Comparison of ENCODE assay signal across 10 mouse cellular contexts in the genomic region with DNA sequence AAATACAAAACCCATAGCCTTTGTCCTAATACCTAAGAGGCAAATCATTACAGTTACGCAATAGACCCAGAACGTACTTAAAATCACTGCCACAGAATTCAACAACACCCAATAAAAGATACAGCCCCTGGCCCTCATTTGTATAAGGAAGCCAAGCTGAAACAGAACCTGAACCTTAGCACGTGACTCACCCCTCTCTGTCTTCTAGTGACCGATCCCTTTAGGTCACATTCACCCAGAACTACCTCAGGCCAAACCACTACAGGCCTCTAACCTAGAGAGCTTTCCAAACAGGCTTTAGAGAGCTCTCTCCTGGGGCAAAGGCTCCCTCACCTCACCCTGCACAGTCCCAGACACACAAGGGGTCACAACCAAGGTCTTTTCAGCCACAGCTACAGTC. TPM values are rescaled to one million over a fixed set of nuclear protein-coding genes. Genes with fewer than 3 reads are reported as not detected.
DNase-seq lines count a peak whose midpoint lies in the region; ATAC-seq lines count a peak whose summit lies in the region.
"Had no signal": no experiment of that assay in that cellular context is flagged by ENCODE, and none has a peak within 500 bp of the region (broad histone marks: within the 10 kb centered on the region; RNA-seq: fewer than 3 reads in every experiment).

No protein-coding gene starts in this region.

- H3K27me3 ChIP-seq in embryonic facial prominence, embryonic 14.5 days (replicated peaks; ENCODE audit: control insufficient read depth, insufficient read depth, low read length): no peaks in the 10 kb centered on the region
- no peaks in the 10 kb centered on the region for H3K27me3 ChIP-seq in embryonic facial prominence, embryonic 10.5 days (replicated peaks; ENCODE audit: low read depth, poor library complexity, severe bottlenecking)
- no peaks in the 10 kb centered on the region for H3K27me3 ChIP-seq in heart, embryonic 11.5 days (ENCODE audit: control insufficient read depth, insufficient read depth, low read length)
- H3K27me3 ChIP-seq in liver, embryonic 12.5 days (replicated peaks): no peaks in the 10 kb centered on the region

- no peaks in the 10 kb centered on the region for H3K36me3 ChIP-seq in embryonic facial prominence, embryonic 14.5 days (ENCODE audit: control insufficient read depth, insufficient read depth, low read length)
- H3K36me3 ChIP-seq in embryonic facial prominence, embryonic 10.5 days (replicated peaks): peaks cover 5% of the 10 kb centered on the region; the same call in 1 of the 2 replicates
- H3K36me3 ChIP-seq in heart, embryonic 11.5 days (ENCODE audit: control insufficient read depth, insufficient read depth, low read length): no peaks in the 10 kb centered on the region
- H3K36me3 ChIP-seq in liver, embryonic 12.5 days: peaks cover 39% of the 10 kb centered on the region

- ATAC-seq in embryonic facial prominence, embryonic 14.5 days (ENCODE audit: low read depth): no peak
- ATAC-seq in heart, embryonic 11.5 days (replicated peaks; ENCODE audit: insufficient number of reproducible peaks, low FRiP score, low TSS enrichment): no peak
- ATAC-seq in liver, embryonic 12.5 days: no peak

- H3K27ac ChIP-seq in embryonic facial prominence, embryonic 14.5 days (replicated peaks; ENCODE audit: low read depth, low read length): 0 out of 2 replicates have a peak overlapping the region, but pooled peaks have one; percentile 2
- H3K27ac ChIP-seq in embryonic facial prominence, embryonic 10.5 days (replicated peaks): no peak overlapping the region
- peak overlapping the region; percentile 75 for H3K27ac ChIP-seq in heart, embryonic 11.5 days (ENCODE audit: low read depth, low read length)
- H3K27ac ChIP-seq in liver, embryonic 12.5 days: peak overlapping the region; percentile 98
- H3K27ac ChIP-seq: hindbrain, embryonic 10.5 days had no signal

- 81% methylated on average over 4 of the region's 4 CpGs for WGBS in embryonic facial prominence, embryonic 14.5 days
- WGBS in embryonic facial prominence, embryonic 10.5 days: 88% methylated on average over 4 of the region's 4 CpGs
- WGBS in heart, embryonic 11.5 days (ENCODE audit: insufficient replicate concordance): 77% methylated on average over 4 of the region's 4 CpGs
- WGBS in liver, embryonic 12.5 days (ENCODE audit: insufficient replicate concordance): 63% methylated on average over 4 of the region's 4 CpGs

- no peak overlapping the region for H3K4me2 ChIP-seq in embryonic facial prominence, embryonic 14.5 days (ENCODE audit: low read depth, low read length)
- H3K4me2 ChIP-seq in heart, embryonic 11.5 days: peak overlapping the region; percentile 24
- peak overlapping the region; percentile 92 for H3K4me2 ChIP-seq in liver, embryonic 12.5 days

- DNase-seq in embryonic facial prominence, embryonic 14.5 days (ENCODE audit: low spot score): no peak
- no peak for DNase-seq in embryonic facial prominence, embryonic 10.5 days (ENCODE audit: low spot score)
- peak; percentile 55 for DNase-seq in 3T3-L1 (ENCODE audit: low read depth, low spot score)
- DNase-seq in cerebellum, postnatal 10 days: no peak
- DNase-seq in gastrocnemius, adult 8-10 months (ENCODE audit: low spot score in 2 of 2): no peak
- no peak for DNase-seq in gastrocnemius, postnatal 10 days
- DNase-seq: cerebellum, adult 2 months had no signal

- no peaks in the 10 kb centered on the region for H3K9me3 ChIP-seq in embryonic facial prominence, embryonic 14.5 days (ENCODE audit: control insufficient read depth, low read length)
- no peaks in the 10 kb centered on the region for H3K9me3 ChIP-seq in embryonic facial prominence, embryonic 10.5 days
- H3K9me3 ChIP-seq in heart, embryonic 11.5 days (replicated peaks; ENCODE audit: control insufficient read depth, low read length): no peaks in the 10 kb centered on the region
- H3K9me3 ChIP-seq in liver, embryonic 12.5 days (replicated peaks): no peaks in the 10 kb centered on the region
- H3K9me3 ChIP-seq: hindbrain, embryonic 10.5 days had no signal

- H3K4me1 ChIP-seq in embryonic facial prominence, embryonic 14.5 days (ENCODE audit: control insufficient read depth, insufficient read depth, low read length): peaks cover 57% of the 10 kb centered on the region
- peaks cover 48% of the 10 kb centered on the region for H3K4me1 ChIP-seq in embryonic facial prominence, embryonic 10.5 days
- peaks cover 87% of the 10 kb centered on the region for H3K4me1 ChIP-seq in heart, embryonic 11.5 days (ENCODE audit: control insufficient read depth, insufficient read depth, low read length)
- peaks cover 98% of the 10 kb centered on the region for H3K4me1 ChIP-seq in liver, embryonic 12.5 days

- H3K4me3 ChIP-seq in embryonic facial prominence, embryonic 14.5 days (ENCODE audit: low read depth, low read length): no peak overlapping the region
- H3K4me3 ChIP-seq in embryonic facial prominence, embryonic 10.5 days: no peak overlapping the region
- H3K4me3 ChIP-seq in heart, embryonic 11.5 days (ENCODE audit: low read depth, low read length): no peak overlapping the region
- H3K4me3 ChIP-seq in liver, embryonic 12.5 days: no peak overlapping the region
- H3K4me3 ChIP-seq: hindbrain, embryonic 10.5 days had no signal

- no peak overlapping the region for H3K9ac ChIP-seq in embryonic facial prominence, embryonic 14.5 days (ENCODE audit: low read depth, low read length)
- no peak overlapping the region for H3K9ac ChIP-seq in heart, embryonic 11.5 days (ENCODE audit: low read depth, low read length)
- peak overlapping the region; percentile 49 for H3K9ac ChIP-seq in liver, embryonic 12.5 days

RNA-seq across cellular contexts. Expression of gene B4galt1, which starts 6.6 kb away (rescaled TPM):
- polyA plus RNA-seq in embryonic facial prominence, embryonic 14.5 days (2014; fragmentation: Nextera tagmentation; extraction: Ambion mirVana): 66.8 and 68.3 TPM in 2 replicates
- 23.8 and 24.7 TPM in 2 replicates for polyA plus RNA-seq in embryonic facial prominence, embryonic 10.5 days (2016; fragmentation: Nextera tagmentation; extraction: Ambion mirVana)
- 43.9 and 50.2 TPM in 2 replicates for polyA plus RNA-seq in heart, embryonic 11.5 days (2014; fragmentation: Nextera tagmentation; extraction: Ambion mirVana)
- 39.6 and 40.0 TPM in 2 replicates for polyA plus RNA-seq in liver, embryonic 12.5 days (2016; fragmentation: Nextera tagmentation; extraction: Ambion mirVana)
- total RNA-seq in gastrocnemius, adult 8-10 months (2022): 10 to 100 TPM; 22.3 to 27.7 (median 23.7) TPM
- 10 to 100 TPM; 52.0 to 58.6 TPM for total RNA-seq in gastrocnemius, postnatal 10 days (2021)
